Comparison of ENCODE assay signal across 16 mouse cellular contexts in genomic region chr3:27942991-27943390, GRCm38 (mm10). TPM values are rescaled to one million over a fixed set of nuclear protein-coding genes. Genes with fewer than 3 reads are reported as not detected.
DNase-seq lines count a peak whose midpoint lies in the region; ATAC-seq and TF ChIP-seq lines count a peak whose summit lies in the region.
"Had no signal": no experiment of that assay in that cellular context is flagged by ENCODE, and none has a peak within 500 bp of the region (broad histone marks: within the 10 kb centered on the region; RNA-seq: fewer than 3 reads in every experiment).

No protein-coding gene starts in this region.

- no peaks in the 10 kb centered on the region for H3K36me3 ChIP-seq in kidney, adult 2 months (ENCODE audit: control insufficient read depth, insufficient read depth, low read length)
- no peaks in the 10 kb centered on the region for H3K36me3 ChIP-seq in kidney, embryonic 15.5 days
- H3K36me3 ChIP-seq: forebrain, embryonic 12.5 days had no signal

- no peak for TF ChIP-seq POLR2A in kidney, adult 2 months (IDR thresholded peaks at IDR 0.05; ENCODE audit: low read depth, low read length)

- H3K4me1 ChIP-seq in kidney, adult 2 months (ENCODE audit: control insufficient read depth, insufficient read depth, low read length) = peaks cover 3% of the 10 kb centered on the region; the same call in 1 of the 2 replicates
- peaks cover 16% of the 10 kb centered on the region for H3K4me1 ChIP-seq in kidney, embryonic 15.5 days

- WGBS in kidney, adult 2 months = 67% methylated on average over 7 of the region's 7 CpGs
- WGBS in kidney, embryonic 15.5 days = 81% methylated on average over 7 of the region's 7 CpGs

- H3K9ac ChIP-seq in kidney, embryonic 15.5 days = no peak overlapping the region
- H3K9ac ChIP-seq: forebrain, embryonic 12.5 days had no signal

- peak; percentile 67 for DNase-seq in kidney, adult 2 months
- peak; percentile 64 for DNase-seq in gastrocnemius, adult 2 months
- peak; percentile 70 to 81 for DNase-seq in heart, postnatal 10 days
- peak; percentile 57 for DNase-seq in lung, postnatal 14 days
- no peak for DNase-seq in cerebellum, adult 8-10 months
- DNase-seq: adrenal gland, adult 8-10 months; cerebellum, postnatal 25 days; right cerebral cortex, adult 18-20 months; thymus, adult 2 months had no signal

- intact Hi-C loops in gastrocnemius, adult 2 months (cut with DNase I) = no loop called here
- intact Hi-C loops in heart, postnatal 10 days (cut with DNase I) = no loop called here

- TF ChIP-seq CTCF in kidney, adult 2 months (conservative IDR thresholded peaks at IDR 0.05; ENCODE audit: insufficient read depth, insufficient read length, low read depth, low read length) = no peak
- no peak for TF ChIP-seq CTCF in gastrocnemius, adult 2 months (IDR thresholded peaks at IDR 0.05)

- H3K27ac ChIP-seq in kidney, adult 2 months (ENCODE audit: insufficient read depth, low read depth, low read length) = peak overlapping the region; percentile 59
- H3K27ac ChIP-seq in kidney, embryonic 15.5 days = no peak overlapping the region
- H3K27ac ChIP-seq in gastrocnemius, adult 2 months = peak overlapping the region; percentile 91
- H3K27ac ChIP-seq: forebrain, embryonic 12.5 days had no signal

- H3K9me3 ChIP-seq in kidney, embryonic 15.5 days (replicated peaks) = no peaks in the 10 kb centered on the region
- H3K9me3 ChIP-seq: forebrain, embryonic 12.5 days; megakaryocyte, embryonic 14.5 days had no signal

- no peak for ATAC-seq in kidney, embryonic 15.5 days (replicated peaks; ENCODE audit: low FRiP score)
- no peak for ATAC-seq in erythroblast, adult 5-6 weeks (replicated peaks; ENCODE audit: low FRiP score, poor library complexity, severe bottlenecking)

- H3K4me3 ChIP-seq in kidney, adult 2 months (ENCODE audit: insufficient read depth, low read depth, low read length) = no peak overlapping the region
- H3K4me3 ChIP-seq in kidney, embryonic 15.5 days (replicated peaks) = no peak overlapping the region
- H3K4me3 ChIP-seq in gastrocnemius, adult 2 months = peak overlapping the region; percentile 11; the same call in 1 of the 2 replicates
- H3K4me3 ChIP-seq: forebrain, embryonic 12.5 days; megakaryocyte, embryonic 14.5 days; myocyte had no signal

- no peak overlapping the region for H3K4me2 ChIP-seq in kidney, embryonic 15.5 days
- H3K4me2 ChIP-seq: forebrain, embryonic 12.5 days; liver, embryonic 11.5 days had no signal

- no peaks in the 10 kb centered on the region for H3K27me3 ChIP-seq in kidney, adult 2 months (replicated peaks; ENCODE audit: control insufficient read depth, insufficient read depth, low read length)
- H3K27me3 ChIP-seq in kidney, embryonic 15.5 days = no peaks in the 10 kb centered on the region

RNA-seq across cellular contexts. Expression of gene Pld1, which starts 4.5 kb away (rescaled TPM):
- 4.2 and 5.8 TPM in 2 replicates for polyA plus RNA-seq in kidney, adult 2 months (2012; rRNA removed)
- 5.0 and 6.0 TPM in 2 replicates for polyA plus RNA-seq in kidney, embryonic 15.5 days (2015; fragmentation: Nextera tagmentation; extraction: Ambion mirVana)
- total RNA-seq in gastrocnemius, adult 2 months (2021) = 1 to 10 TPM; 4.6 to 6.1 TPM
- total RNA-seq in heart, postnatal 10 days (2021) = 10 to 100 TPM; 11.2 to 19.0 TPM
- total RNA-seq in erythroblast, adult 5-6 weeks (2015; ENCODE audit: low replicate concordance) = 12.7 and 16.7 TPM in 2 replicates
- total RNA-seq in erythroblast, adult 5-6 weeks (2017; ENCODE audit: low replicate concordance) = 2.2 and 3.2 TPM in 2 replicates

RNA-seq across cellular contexts. Expression of gene Tmem212, which starts 46.8 kb away (rescaled TPM):
- not detected in 2 replicates for polyA plus RNA-seq in kidney, adult 2 months (2012; rRNA removed)
- not detected in 2 replicates for polyA plus RNA-seq in kidney, embryonic 15.5 days (2015; fragmentation: Nextera tagmentation; extraction: Ambion mirVana)
- not detected for total RNA-seq in gastrocnemius, adult 2 months (2021)
- total RNA-seq in heart, postnatal 10 days (2021) = not detected
- not detected in 2 replicates for total RNA-seq in erythroblast, adult 5-6 weeks (2015; ENCODE audit: low replicate concordance)
- total RNA-seq in erythroblast, adult 5-6 weeks (2017; ENCODE audit: low replicate concordance) = not detected in 2 replicates
- total RNA-seq: adrenal gland, adult 8-10 months had no signal
- polyA plus RNA-seq: forebrain, embryonic 12.5 days; heart, embryonic 14.5 days; liver, embryonic 11.5 days; myocyte had no signal
